Mouse (Mus musculus) left cerebral cortex, postnatal 14 days (tissue): ENCODE measurements around the gene Trem3. TPM values are rescaled to one million over a fixed set of nuclear protein-coding genes. Genes with fewer than 3 reads are reported as not detected.

Experiments
- total RNA-seq, 2 experiments: library from RNA; stranded (reverse); gene quantifications; 2 replicates each; pipeline ENCODE4 v1.2.3; 2021

Gene Trem3
- total RNA-seq, 2 experiments from 2014 or later: 0.48 to 0.57 TPM

Other genes with a start within 250 kb of the Trem3 start
- not detected for gene 1700122O11Rik, start 209.5 kb upstream of the Trem3 start, total RNA-seq
- not detected for gene 1700067P10Rik, start 158.5 kb upstream of the Trem3 start, total RNA-seq
- gene 9830107B12Rik, start 101.5 kb upstream of the Trem3 start, total RNA-seq: not detected
- gene A530064D06Rik, start 80.5 kb upstream of the Trem3 start, total RNA-seq: not detected
- gene Trem1, start 15.0 kb upstream of the Trem3 start, total RNA-seq: not detected
- gene Treml4, start 16.5 kb downstream of the Trem3 start, total RNA-seq: not detected
- under 1 TPM; 0.46 to 0.47 TPM for gene Treml2, start 51.7 kb downstream of the Trem3 start, total RNA-seq
- gene B430306N03Rik, start 68.4 kb downstream of the Trem3 start, total RNA-seq: under 1 TPM; 0.08 to 0.11 TPM
- gene Trem2, start 98.6 kb downstream of the Trem3 start, total RNA-seq: 10 to 100 TPM in 1 of 2 experiments, 1 to 10 TPM in 1; 8.5 to 10.3 TPM
- gene Treml1, start 112.1 kb downstream of the Trem3 start, total RNA-seq: under 1 TPM in 1 of 2 experiments, not detected in 1; 0.44 TPM
- gene Nfya, start 162.1 kb downstream of the Trem3 start, total RNA-seq: 10 to 100 TPM; 31.5 to 33.3 TPM
- gene Oard1, start 162.2 kb downstream of the Trem3 start, total RNA-seq: 1 to 10 TPM; 9.4 to 9.7 TPM
- gene Apobec2, start 185.2 kb downstream of the Trem3 start, total RNA-seq: under 1 TPM in 1 of 2 experiments, not detected in 1; 0.32 TPM
- gene Tspo2, start 203.7 kb downstream of the Trem3 start, total RNA-seq: under 1 TPM; 0.36 to 0.46 TPM
- under 1 TPM in 1 of 2 experiments, not detected in 1; 0.34 TPM for gene Unc5cl, start 207.1 kb downstream of the Trem3 start, total RNA-seq